Mouse (Mus musculus) liver, embryonic 16.5 days (tissue): ENCODE measurements around the gene Man1a. TPM values are rescaled to one million over a fixed set of nuclear protein-coding genes. Genes with fewer than 3 reads are reported as not detected.

ENCODE experiments used
- ATAC-seq: fragments of 200-750 bp; cut with Nextera tagmentation; 2 replicates; pipeline ENCODE4 v1.8.0; 2017; ENCODE audit warnings: low read depth, mild to moderate bottlenecking, moderate number of reproducible peaks, moderate library complexity
- H3K27ac ChIP-seq: fragments of 300-500 bp; sonication (generic); 2 replicates; pipeline ENCODE4 v1.5.1; 2014; ENCODE audit warnings: mild to moderate bottlenecking, low read length
- H3K27me3 ChIP-seq: fragments of 300-500 bp; sonication (generic); 2 replicates; pipeline ENCODE4 v1.6.1; 2014; ENCODE audit warnings: low read depth, low read length, mixed read lengths; ENCODE audit not compliant: control insufficient read depth, insufficient read depth
- H3K36me3 ChIP-seq: fragments of 300-500 bp; sonication (generic); 2 replicates; pipeline ENCODE4 v1.6.1; 2014; ENCODE audit warnings: mild to moderate bottlenecking; ENCODE audit not compliant: control insufficient read depth, insufficient read depth
- H3K4me1 ChIP-seq: fragments of 300-500 bp; sonication (generic); 2 replicates; pipeline ENCODE4 v1.6.1; 2014; ENCODE audit warnings: low read depth, low read length, mixed read lengths; ENCODE audit not compliant: control insufficient read depth
- H3K4me2 ChIP-seq: fragments of 300-500 bp; sonication (generic); 2 replicates; pipeline ENCODE4 v1.6.1; 2014; ENCODE audit warnings: low read depth, low read length, mixed read lengths
- H3K4me3 ChIP-seq: fragments of 300-500 bp; sonication (generic); 2 replicates; pipeline ENCODE4 v1.5.1; 2014; ENCODE audit warnings: low read depth, mild to moderate bottlenecking, low read length
- H3K9ac ChIP-seq: fragments of 300-500 bp; sonication (generic); 2 replicates; pipeline ENCODE4 v1.6.1; 2014; ENCODE audit warnings: low read depth, low read length
- H3K9me3 ChIP-seq: fragments of 300-500 bp; sonication (generic); replicated peaks from 2 replicates; pipeline ENCODE4 v1.6.1; 2016; ENCODE audit warnings: low read length; ENCODE audit not compliant: control insufficient read depth
- WGBS: fragments of 180-500 bp; shearing (Covaris S2); extraction: QIAGEN DNeasy Blood & Tissue Kit; methylation state at CpG from one replicate; pipeline ENCODE4 v1.1.7; 2014; ENCODE audit not compliant: insufficient replicate concordance; 5-methylcytosine and 5-hydroxymethylcytosine counted together
- polyA plus RNA-seq: library from polyadenylated mRNA; unstranded; fragments of >200 nt; fragmentation: Nextera tagmentation; extraction: Ambion mirVana; gene quantifications from 2 replicates; pipeline ENCODE4 v1.2.1, GENCODE M21; 2015

Man1a gene
- polyA plus RNA-seq, 1 experiment from 2014 or later: 14.2 TPM

DNA sequence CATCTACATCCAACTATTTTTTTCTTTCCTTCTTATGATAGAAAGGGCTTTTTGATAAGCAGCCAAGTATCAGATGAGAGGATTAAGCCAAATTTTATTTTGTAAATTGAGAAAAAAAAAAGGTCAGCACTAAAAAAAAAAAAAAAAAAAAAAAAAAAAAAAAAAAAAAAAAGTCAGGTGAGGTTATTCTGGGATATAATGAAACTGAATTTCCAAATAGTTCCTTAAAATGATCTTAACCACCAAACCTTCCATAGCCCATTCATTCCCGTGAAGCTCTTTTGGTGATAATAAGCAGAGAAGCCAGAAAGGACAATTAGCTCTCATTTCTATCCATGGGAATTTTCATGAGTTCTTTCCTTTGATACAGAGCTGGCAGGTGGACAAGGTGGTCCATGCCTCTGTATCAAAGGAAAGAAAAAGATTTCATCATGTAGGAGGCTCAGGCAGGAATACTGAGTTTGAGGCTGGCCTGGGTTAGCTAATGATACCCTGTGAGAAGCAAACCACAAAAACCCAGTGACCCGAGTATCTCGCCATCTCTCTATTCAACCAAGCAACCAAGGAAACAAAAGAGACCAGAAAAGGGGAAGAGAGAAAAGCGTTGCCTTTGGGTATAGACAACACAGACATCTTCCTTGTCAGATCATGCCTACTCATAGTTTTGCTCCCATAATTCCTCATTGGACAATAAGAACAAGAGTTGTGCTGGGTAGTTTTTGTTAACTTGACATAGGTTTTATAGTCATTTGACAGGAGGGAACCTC, 162.7 kb downstream of the Man1a start:
- Histone ChIP-seq H3K36me3 (peaks cover 13% of the 10 kb centered on the region), H3K9ac (no peak overlapping the region), H3K27me3 (no peaks in the 10 kb centered on the region), H3K4me1 (no peaks in the 10 kb centered on the region), H3K4me3 (no peak overlapping the region), H3K4me2 (no peak overlapping the region), H3K27ac (no peak overlapping the region), H3K9me3 (no peaks in the 10 kb centered on the region)
- no peak for ATAC-seq
- WGBS: 40% methylated on average over 4 of the region's 4 CpGs

DNA sequence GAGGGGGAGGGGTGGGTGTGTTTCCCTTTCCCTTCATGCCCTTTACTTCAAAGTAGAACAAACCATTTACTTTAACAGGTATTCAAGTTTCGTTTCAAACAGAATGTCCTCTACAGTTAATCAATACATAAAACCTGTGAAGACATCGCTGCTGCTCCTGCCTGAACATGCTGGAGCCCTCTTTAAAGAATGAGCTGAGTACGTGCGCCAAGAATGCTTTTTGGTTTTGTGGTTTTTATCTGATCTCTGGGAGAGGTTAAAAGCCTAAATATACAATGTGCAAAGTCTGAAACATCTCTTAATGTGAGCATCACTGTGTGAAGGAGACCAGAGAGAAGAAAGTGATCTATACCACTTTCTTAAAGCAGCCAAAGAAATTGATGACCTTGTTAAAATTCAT, 186.9 kb downstream of the Man1a start:
- H3K4me1 ChIP-seq: peaks cover 10% of the 10 kb centered on the region
- WGBS: 30% methylated on average over 4 of the region's 4 CpGs
- no peak overlapping the region for H3K9ac ChIP-seq
- H3K36me3 ChIP-seq: no peaks in the 10 kb centered on the region
- H3K4me2 ChIP-seq: no peak overlapping the region
- H3K4me3 ChIP-seq: no peak overlapping the region
- no peak overlapping the region for H3K27ac ChIP-seq
- no peak for ATAC-seq
- no peaks in the 10 kb centered on the region for H3K27me3 ChIP-seq
- no peaks in the 10 kb centered on the region for H3K9me3 ChIP-seq

DNA sequence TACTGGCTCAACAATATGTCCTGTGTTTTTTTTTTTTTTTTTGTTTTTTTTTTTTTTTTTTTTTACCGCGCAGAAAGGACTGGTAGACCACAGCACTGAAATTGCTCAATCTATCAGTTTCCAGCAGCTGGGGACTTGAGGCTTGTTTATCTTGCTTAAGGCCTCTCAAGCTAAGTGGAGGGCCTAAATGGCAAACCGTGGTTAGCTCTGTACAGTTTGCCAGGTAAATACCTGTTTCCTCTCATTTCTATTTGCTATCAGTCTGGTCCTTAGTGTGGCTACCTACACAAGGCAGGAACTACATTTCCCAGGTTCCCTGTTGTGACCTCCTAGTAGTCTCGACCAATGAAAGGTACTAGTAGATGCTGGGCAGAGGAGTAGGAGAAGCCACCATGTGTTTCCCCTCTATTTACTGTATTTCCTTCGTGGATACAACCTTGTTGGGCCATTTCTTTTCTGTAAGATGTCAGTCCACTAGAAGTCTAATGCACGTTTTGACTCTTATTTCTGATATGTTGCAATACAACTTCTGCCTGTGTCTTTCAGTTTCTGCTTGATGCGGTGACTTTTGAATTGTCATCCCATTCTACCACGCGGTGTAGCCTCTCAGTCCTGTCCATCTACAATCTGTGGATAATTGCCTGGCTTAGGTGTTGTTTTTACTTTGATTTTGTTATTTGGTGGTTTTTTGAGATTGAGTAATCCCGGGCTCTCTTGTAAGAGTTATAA, 187.9 kb downstream of the Man1a start:
- Histone ChIP-seq H3K36me3 (no peaks in the 10 kb centered on the region), H3K27me3 (no peaks in the 10 kb centered on the region), H3K9me3 (no peaks in the 10 kb centered on the region), H3K27ac (peak overlapping the region; percentile 11), H3K4me1 (peaks cover 10% of the 10 kb centered on the region), H3K9ac (no peak overlapping the region), H3K4me2 (peak overlapping the region; percentile 44), H3K4me3 (peak overlapping the region; percentile 18; the same call in 1 of the 2 replicates)
- ATAC-seq: peak; percentile 92
- 36% methylated on average over 10 of the region's 10 CpGs for WGBS

DNA sequence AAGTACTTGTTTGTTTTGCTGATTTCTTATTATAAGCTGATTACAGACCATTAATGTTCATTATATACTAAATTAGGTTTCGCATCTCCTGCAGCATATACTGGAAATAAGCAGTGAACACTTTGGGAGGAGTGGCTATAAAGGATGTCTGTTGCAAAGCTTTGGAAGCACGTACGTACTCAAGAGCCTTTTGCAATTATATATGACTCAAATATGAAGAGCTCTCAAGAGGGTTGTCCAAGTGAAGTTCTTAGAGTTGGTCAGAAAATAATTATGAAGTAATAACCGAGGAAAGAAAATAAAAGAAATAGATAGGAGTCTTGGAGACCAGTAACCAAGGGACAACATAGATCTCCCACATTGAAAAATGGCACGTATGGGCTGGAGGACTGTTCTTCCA, 189.9 kb downstream of the Man1a start:
- Histone ChIP-seq H3K4me2 (no peak overlapping the region), H3K27ac (no peak overlapping the region), H3K27me3 (no peaks in the 10 kb centered on the region), H3K9me3 (no peaks in the 10 kb centered on the region), H3K4me1 (peaks cover 10% of the 10 kb centered on the region), H3K4me3 (no peak overlapping the region), H3K9ac (no peak overlapping the region), H3K36me3 (no peaks in the 10 kb centered on the region)
- WGBS: 79% methylated on average over 5 of the region's 5 CpGs
- no peak for ATAC-seq

DNA sequence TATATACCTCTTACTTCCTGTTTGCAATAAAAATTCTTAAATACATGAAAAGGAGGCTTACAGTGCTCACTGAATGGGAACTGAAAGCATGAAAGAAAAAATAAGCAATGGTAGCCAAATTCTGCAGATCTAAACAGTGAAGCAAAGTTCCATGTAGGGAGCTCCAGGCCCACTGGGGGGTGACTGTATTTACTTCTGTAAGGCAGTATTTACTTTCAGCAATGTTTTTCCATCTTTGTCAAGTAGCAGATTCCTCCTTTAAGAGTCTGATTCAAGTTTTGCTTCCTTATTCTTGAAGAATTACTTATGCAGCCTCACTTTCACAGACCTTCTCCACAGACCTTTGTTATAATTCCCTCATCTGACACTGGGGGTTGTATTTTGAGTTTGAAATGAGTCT, 195.1 kb downstream of the Man1a start:
- H3K9ac ChIP-seq: no peak overlapping the region
- ATAC-seq: no peak
- H3K36me3 ChIP-seq: no peaks in the 10 kb centered on the region
- no peaks in the 10 kb centered on the region for H3K9me3 ChIP-seq
- no peaks in the 10 kb centered on the region for H3K27me3 ChIP-seq
- no peak overlapping the region for H3K4me3 ChIP-seq
- no peaks in the 10 kb centered on the region for H3K4me1 ChIP-seq
- no peak overlapping the region for H3K27ac ChIP-seq
- H3K4me2 ChIP-seq: no peak overlapping the region

DNA sequence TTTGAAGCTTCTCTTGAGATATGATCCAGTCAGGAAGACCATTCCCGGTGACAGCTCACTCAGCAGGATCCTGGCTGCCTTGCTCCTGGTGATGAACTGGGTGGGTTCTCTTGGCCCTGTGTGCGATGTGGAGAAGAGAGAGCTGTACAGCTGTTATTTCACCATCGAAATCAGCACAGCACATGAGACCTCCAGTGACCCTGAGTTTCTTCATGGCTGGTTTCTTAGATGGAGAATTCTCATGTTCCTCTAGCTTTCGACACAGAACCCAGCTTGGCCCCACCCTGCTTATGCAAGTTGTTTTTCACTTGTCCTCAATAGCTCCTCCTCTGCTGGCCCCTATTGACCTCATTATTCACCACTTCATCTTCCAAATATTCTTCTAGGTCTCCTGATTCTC, 200.5 kb downstream of the Man1a start:
- Histone ChIP-seq H3K4me3 (no peak overlapping the region), H3K36me3 (no peaks in the 10 kb centered on the region), H3K4me2 (no peak overlapping the region), H3K27me3 (no peaks in the 10 kb centered on the region), H3K9me3 (no peaks in the 10 kb centered on the region), H3K9ac (no peak overlapping the region), H3K27ac (no peak overlapping the region), H3K4me1 (no peaks in the 10 kb centered on the region)
- 60% methylated on average over 4 of the region's 4 CpGs for WGBS
- ATAC-seq: no peak

DNA sequence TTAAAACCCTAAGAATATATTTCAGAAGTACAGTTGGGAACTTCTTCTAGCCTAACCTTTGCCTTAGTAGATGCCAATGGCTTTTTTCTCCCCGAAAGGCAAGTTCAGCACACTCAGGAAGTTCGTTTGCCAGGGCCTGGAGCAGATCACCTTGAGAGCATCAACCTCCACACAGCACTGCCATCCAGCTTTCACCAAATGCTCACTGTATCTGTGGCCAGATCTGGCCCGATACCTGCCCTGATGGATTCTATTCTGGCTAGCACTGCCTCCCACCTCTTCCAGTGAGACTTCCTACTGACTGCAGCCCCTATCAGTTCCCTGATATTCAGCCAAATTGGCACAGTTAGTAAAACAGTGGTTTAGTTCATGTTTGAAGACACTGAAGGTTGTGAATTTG, 202.2 kb downstream of the Man1a start:
- 57% methylated on average over 3 of the region's 3 CpGs for WGBS
- H3K27ac ChIP-seq: no peak overlapping the region
- no peaks in the 10 kb centered on the region for H3K9me3 ChIP-seq
- no peak overlapping the region for H3K4me3 ChIP-seq
- no peak for ATAC-seq
- no peak overlapping the region for H3K9ac ChIP-seq
- no peaks in the 10 kb centered on the region for H3K4me1 ChIP-seq
- H3K27me3 ChIP-seq: no peaks in the 10 kb centered on the region
- no peak overlapping the region for H3K4me2 ChIP-seq
- no peaks in the 10 kb centered on the region for H3K36me3 ChIP-seq

DNA sequence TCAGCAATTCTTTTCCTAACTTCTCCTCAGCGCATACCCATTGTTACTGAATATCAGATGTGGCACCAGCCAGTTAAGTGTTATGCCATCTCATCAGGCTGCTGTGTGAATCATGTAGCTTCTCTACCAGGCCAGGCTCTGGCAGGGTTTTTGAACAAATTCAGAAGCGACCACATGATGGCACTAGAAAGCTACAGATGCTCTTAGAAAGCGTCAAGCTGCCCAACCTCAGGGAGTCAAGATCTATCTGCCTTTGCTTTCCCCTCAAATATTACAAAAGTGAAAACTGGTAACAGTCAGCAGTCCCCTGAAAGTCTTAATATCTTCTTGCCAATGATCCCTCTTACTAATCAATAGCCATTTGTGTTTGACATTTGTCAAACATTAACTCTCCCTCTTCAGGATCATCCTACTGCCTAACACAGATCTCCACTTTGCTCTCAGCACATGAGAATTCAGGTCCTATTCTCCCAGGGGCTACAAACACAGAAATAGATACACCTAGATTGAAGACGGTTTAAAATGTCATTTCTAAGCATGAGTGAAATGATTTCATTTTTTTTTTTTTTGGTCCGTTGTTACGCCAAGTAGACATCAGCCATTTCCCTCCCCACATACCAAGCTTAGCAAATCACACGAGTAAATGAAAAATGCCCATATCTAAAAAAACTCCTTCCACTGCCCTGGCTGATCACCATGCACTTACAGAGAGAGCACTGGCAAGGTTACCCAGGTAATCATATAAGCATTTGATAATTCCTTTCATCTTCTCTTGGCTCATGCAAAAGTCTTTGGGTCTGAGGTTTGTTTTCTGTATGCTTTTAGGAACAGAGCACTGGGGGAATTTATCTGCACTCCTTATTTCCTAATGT, 212.7 kb downstream of the Man1a start:
- 35% methylated on average over 7 of the region's 7 CpGs for WGBS
- ATAC-seq: peak; percentile 63; the same call in 1 of the 2 replicates

More for the DNA sequence above, 212.7 kb downstream of the Man1a start:
- Histone ChIP-seq H3K9ac (no peak overlapping the region), H3K27me3 (no peaks in the 10 kb centered on the region), H3K27ac (no peak overlapping the region), H3K36me3 (no peaks in the 10 kb centered on the region), H3K4me1 (no peaks in the 10 kb centered on the region), H3K9me3 (no peaks in the 10 kb centered on the region), H3K4me2 (no peak overlapping the region), H3K4me3 (no peak overlapping the region)
